Mouse (Mus musculus) central nervous system, embryonic 14 days (tissue): ENCODE results near the gene Pcbd1. TPM values are rescaled to one million over a fixed set of nuclear protein-coding genes. Genes with fewer than 3 reads are reported as not detected.

Source experiments
- polyA plus RNA-seq: library from polyadenylated mRNA; depleted of rRNA; stranded (reverse); fragments of >200 nt; gene quantifications from 2 replicates; pipeline ENCODE4 v1.2.3, GENCODE M21; 2012; rRNA removed

Pcbd1 gene
- polyA plus RNA-seq: 16.6 and 19.0 TPM in 2 replicates

GRCm38 (mm10) chr10:61089170-61090142 lies at the start of gene Pcbd1:
Gene Pcbd1, plus strand, starts transcription at chr10:61089331.

Other genes starting within 250 kb of the Pcbd1 start
- gene Sgpl1, start 58.4 kb downstream of the Pcbd1 start, polyA plus RNA-seq: 58.2 and 61.7 TPM in 2 replicates
- gene Tbata, start 82.6 kb downstream of the Pcbd1 start, polyA plus RNA-seq: 0.33 and 1.0 TPM in 2 replicates
- 1.0 and 3.2 TPM in 2 replicates for gene Adamts14, start 184.1 kb downstream of the Pcbd1 start, polyA plus RNA-seq
- gene Prf1, start 208.5 kb downstream of the Pcbd1 start, polyA plus RNA-seq: not detected in 2 replicates